Mouse (Mus musculus): ENCODE measurements around the gene Mypn.

DNA sequence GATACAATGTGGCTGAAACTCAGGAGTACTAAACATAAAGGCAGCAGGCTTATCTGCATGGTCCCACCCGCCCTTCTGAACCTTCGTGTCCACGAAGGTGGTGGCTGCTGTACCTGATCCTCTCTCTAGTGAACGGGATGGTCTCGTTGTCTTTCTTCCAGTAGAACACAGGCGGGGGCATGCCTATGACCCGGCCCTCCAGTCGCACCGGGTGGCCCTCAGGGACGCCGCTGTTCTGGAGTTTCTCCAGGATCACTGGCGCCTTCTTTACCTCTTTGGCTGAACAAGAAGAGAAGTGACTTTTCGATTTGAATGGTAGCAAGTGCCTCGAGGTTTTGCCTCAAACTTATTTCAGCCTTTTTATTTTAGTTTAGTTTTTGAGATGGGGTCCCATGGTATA is 83.8 kb downstream of the Mypn start:
- TF ChIP-seq CTCF (IDR thresholded peaks at IDR 0.05; ENCODE audit: low read depth) = no peak
- TF ChIP-seq EP300 (optimal IDR thresholded peaks at IDR 0.05) = no peak
